Mouse (Mus musculus) G1E (cell line): ENCODE data around the gene Pp2d1. TPM values are rescaled to one million over a fixed set of nuclear protein-coding genes. Genes with fewer than 3 reads are reported as not detected.
"Not testable (repeated sequence)": the region's sequence is repeated elsewhere in the genome, so short reads cannot be mapped to it uniquely, and the experiment has no call there.

Experiments
- ATAC-seq: 2 replicates; pipeline ENCODE4 v1.8.0; 2016; ENCODE audit warnings: mild to moderate bottlenecking; ENCODE audit not compliant: insufficient number of reproducible peaks, poor library complexity, low FRiP score, severe bottlenecking; ENCODE audit errors: extremely low read depth
- DNase-seq: peaks from one replicate; pipeline ENCODE4 v3.0.0; 2012; ENCODE audit warnings: low spot score
- H3K27me3 ChIP-seq: 2 replicates; pipeline ENCODE4 v1.6.1; 2012; ENCODE audit warnings: mild to moderate bottlenecking, low read length, inconsistent platforms; ENCODE audit not compliant: insufficient read depth
- H3K36me3 ChIP-seq: replicated peaks from 2 replicates; pipeline ENCODE3; 2012; ENCODE audit warnings: mild to moderate bottlenecking, inconsistent platforms
- H3K4me1 ChIP-seq: 2 replicates; pipeline ENCODE4 v1.6.1; 2012; ENCODE audit warnings: low read depth, low read length, inconsistent platforms, mixed read lengths; ENCODE audit not compliant: insufficient read depth
- H3K4me3 ChIP-seq: 2 replicates; pipeline ENCODE4 v1.5.1; 2012; ENCODE audit warnings: low read depth, mild to moderate bottlenecking, inconsistent platforms, low read length, moderate library complexity, mixed read lengths
- H3K9me3 ChIP-seq: replicated peaks from 2 replicates; pipeline ENCODE4 v1.6.1; 2012; ENCODE audit warnings: inconsistent platforms
- CTCF ChIP-seq: IDR thresholded peaks from 2 replicates; pipeline ENCODE4 v1.5.1; 2012; ENCODE audit warnings: low read depth, low read length, inconsistent platforms, mixed read lengths
- GATA1 ChIP-seq: IDR thresholded peaks from 2 replicates; pipeline ENCODE4 v1.6.1; 2012; ENCODE audit warnings: borderline replicate concordance, low read length, inconsistent platforms, mixed read lengths
- GATA2 ChIP-seq: IDR thresholded peaks from 2 replicates; pipeline ENCODE4 v1.6.1; 2012; ENCODE audit warnings: low read depth, low read length, inconsistent platforms, borderline replicate concordance
- POLR2AphosphoS5 ChIP-seq: IDR thresholded peaks from 2 replicates; pipeline ENCODE4 v1.6.1; 2012; ENCODE audit warnings: low read depth, low read length, inconsistent platforms; ENCODE audit not compliant: insufficient replicate concordance
- TAL1 ChIP-seq: conservative IDR thresholded peaks from 2 replicates; pipeline ENCODE4 v1.6.1; 2012; ENCODE audit warnings: low read depth, low read length, inconsistent platforms, mixed read lengths
- polyA plus RNA-seq: library from polyadenylated mRNA; stranded (reverse); fragments of >175 nt; gene quantifications from 2 replicates; pipeline ENCODE4 v1.2.3, GENCODE M21; 2012
- total RNA-seq, 2 experiments: library from RNA; stranded (forward) in 1 of 2; stranded (reverse) in 1 of 2; fragments of 200-1000 nt in 1 of 2; fragments of >200 nt in 1 of 2; fragmentation: Nextera tagmentation in 1 of 2; gene quantifications; 2 replicates each; pipeline ENCODE4 v1.2.3; 2014 to 2017

The Pp2d1 gene
- total and polyA plus RNA-seq, 3 experiments: 0.11 TPM; not detected in 2

GRCm38 (mm10) chr17:53580237-53580636 is 41.0 kb upstream of the Pp2d1 start:
- no peak for DNase-seq
- Histone ChIP-seq H3K36me3 (peaks cover 53% of the 10 kb centered on the region), H3K4me1 (peaks cover 44% of the 10 kb centered on the region), H3K27me3 (no peaks in the 10 kb centered on the region), H3K9me3 (no peaks in the 10 kb centered on the region), H3K4me3 (no peak overlapping the region)
- TF ChIP-seq POLR2AphosphoS5: no peak
- TF ChIP-seq TAL1: no peak
- no peak for TF ChIP-seq GATA2
- ATAC-seq: no peak

GRCm38 (mm10) chr17:53579612-53580011 is 40.4 kb upstream of the Pp2d1 start:
- Histone ChIP-seq H3K9me3 (no peaks in the 10 kb centered on the region), H3K4me3 (no peak overlapping the region), H3K4me1 (peaks cover 44% of the 10 kb centered on the region), H3K27me3 (no peaks in the 10 kb centered on the region), H3K36me3 (peaks cover 50% of the 10 kb centered on the region)
- ATAC-seq: no peak
- no peak for DNase-seq
- TF ChIP-seq TAL1 (no peak), GATA2 (no peak), CTCF (no peak), GATA1 (no peak), POLR2AphosphoS5 (no peak)

GRCm38 (mm10) chr17:53578776-53579175 is 39.5 kb upstream of the Pp2d1 start:
- Histone ChIP-seq H3K4me1 (peaks cover 47% of the 10 kb centered on the region), H3K4me3 (peak overlapping the region; percentile 59; the same call in 1 of the 2 replicates), H3K27me3 (no peaks in the 10 kb centered on the region), H3K36me3 (peaks cover 47% of the 10 kb centered on the region), H3K9me3 (no peaks in the 10 kb centered on the region)
- peak; percentile 10; the same call in 1 of the 2 replicates for ATAC-seq
- no peak for DNase-seq
- TF ChIP-seq GATA1 (no peak), TAL1 (no peak), POLR2AphosphoS5 (no peak), CTCF (no peak), GATA2 (no peak)

GRCm38 (mm10) chr17:53578249-53578648 is 39.0 kb upstream of the Pp2d1 start:
- TF ChIP-seq POLR2AphosphoS5: no peak

GRCm38 (mm10) chr17:53577754-53578153 is 38.5 kb upstream of the Pp2d1 start:
- peaks cover 49% of the 10 kb centered on the region for H3K4me1 ChIP-seq
- DNase-seq: no peak

More at GRCm38 (mm10) chr17:53578249-53578648, 39.0 kb upstream of the Pp2d1 start:
- ATAC-seq: no peak
- Histone ChIP-seq H3K4me1 (peaks cover 47% of the 10 kb centered on the region), H3K9me3 (no peaks in the 10 kb centered on the region), H3K27me3 (no peaks in the 10 kb centered on the region), H3K36me3 (peaks cover 46% of the 10 kb centered on the region), H3K4me3 (peak overlapping the region; percentile 59; the same call in 1 of the 2 replicates)
- no peak for DNase-seq

GRCm38 (mm10) chr17:53577151-53577550 is 37.9 kb upstream of the Pp2d1 start:
- Histone ChIP-seq H3K4me3 (no peak overlapping the region), H3K36me3 (peaks cover 40% of the 10 kb centered on the region), H3K9me3 (no peaks in the 10 kb centered on the region), H3K4me1 (peaks cover 51% of the 10 kb centered on the region), H3K27me3 (no peaks in the 10 kb centered on the region)
- no peak for DNase-seq
- ATAC-seq: no peak
- TF ChIP-seq TAL1 (no peak), GATA2 (no peak), CTCF (no peak), POLR2AphosphoS5 (no peak), GATA1 (no peak)

More at GRCm38 (mm10) chr17:53577754-53578153, 38.5 kb upstream of the Pp2d1 start:
- Histone ChIP-seq H3K27me3 (no peaks in the 10 kb centered on the region), H3K9me3 (no peaks in the 10 kb centered on the region), H3K4me3 (no peak overlapping the region), H3K36me3 (peaks cover 44% of the 10 kb centered on the region)
- ATAC-seq: no peak
- TF ChIP-seq POLR2AphosphoS5 (no peak), GATA1 (no peak), CTCF (no peak), GATA2 (no peak), TAL1 (no peak)

- TF ChIP-seq GATA2 (no peak), GATA1 (no peak), TAL1 (no peak), POLR2AphosphoS5 (no peak), CTCF (no peak)
- ATAC-seq (no peak), DNase-seq (no peak)
- Histone ChIP-seq H3K27me3 (no peaks in the 10 kb centered on the region), H3K9me3 (no peaks in the 10 kb centered on the region), H3K4me3 (no peak overlapping the region), H3K36me3 (peaks cover 26% of the 10 kb centered on the region), H3K4me1 (peaks cover 58% of the 10 kb centered on the region)
Observed at GRCm38 (mm10) chr17:53573019-53573556, 33.8 kb upstream of the Pp2d1 start.

- Histone ChIP-seq H3K36me3 (peaks cover 14% of the 10 kb centered on the region), H3K4me1 (peaks cover 57% of the 10 kb centered on the region)
- not testable (repeated sequence) for H3K27me3 ChIP-seq, ATAC-seq, H3K9me3 ChIP-seq, H3K4me3 ChIP-seq, DNase-seq
Observed at GRCm38 (mm10) chr17:53570932-53571331, 31.7 kb upstream of the Pp2d1 start.
